Mouse (Mus musculus): ENCODE data around the gene Eef1akmt2. TPM values are rescaled to one million over a fixed set of nuclear protein-coding genes. Genes with fewer than 3 reads are reported as not detected.
A peak's percentile ranks its signal among the peaks of the same experiment; 100 is the strongest.

The Eef1akmt2 gene
- polyA plus RNA-seq, 1 experiment, result 38.1 TPM

DNA sequence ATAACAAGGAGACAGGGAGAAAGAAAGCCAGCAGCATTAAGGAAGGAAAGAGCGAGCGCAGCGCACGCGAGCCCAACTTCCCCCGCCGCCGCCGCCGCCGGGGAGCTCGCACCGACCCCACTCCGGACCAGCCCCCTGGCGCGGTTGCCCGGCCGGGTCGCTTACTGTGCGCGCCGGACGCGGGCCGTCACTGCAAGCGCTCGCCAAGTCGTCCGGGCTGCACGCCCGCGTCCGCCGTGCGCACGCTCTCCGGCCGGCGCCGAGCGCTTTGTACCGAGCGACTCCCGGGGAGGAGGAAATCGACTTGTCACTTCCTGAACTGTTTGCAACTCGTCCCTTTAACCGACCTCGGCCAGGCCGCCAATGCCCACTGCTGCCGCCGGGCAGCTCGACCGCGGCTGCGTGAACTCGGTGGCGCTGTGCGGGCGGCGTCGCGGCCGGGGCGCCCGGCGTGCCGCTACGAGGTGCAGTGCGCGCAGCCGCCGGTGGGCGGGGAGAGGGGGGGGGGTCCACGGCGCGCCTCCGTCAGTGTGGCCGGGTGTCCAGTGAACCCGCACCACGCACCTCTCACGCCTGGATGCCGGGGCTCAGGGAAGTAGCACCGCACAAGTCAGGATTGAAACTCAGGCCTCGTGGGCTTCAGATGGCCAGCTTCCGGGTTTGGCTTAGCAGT lies 38.9 kb downstream of the Eef1akmt2 start, which contains the start of gene Fam53b:
Gene Fam53b, minus strand, starts transcription at position 471 of the 673 bp plus-strand sequence.
- H3K4me3 ChIP-seq (ENCODE audit: insufficient read depth, low read length), result peak within 1 kb of the TSS; percentile 63

DNA sequence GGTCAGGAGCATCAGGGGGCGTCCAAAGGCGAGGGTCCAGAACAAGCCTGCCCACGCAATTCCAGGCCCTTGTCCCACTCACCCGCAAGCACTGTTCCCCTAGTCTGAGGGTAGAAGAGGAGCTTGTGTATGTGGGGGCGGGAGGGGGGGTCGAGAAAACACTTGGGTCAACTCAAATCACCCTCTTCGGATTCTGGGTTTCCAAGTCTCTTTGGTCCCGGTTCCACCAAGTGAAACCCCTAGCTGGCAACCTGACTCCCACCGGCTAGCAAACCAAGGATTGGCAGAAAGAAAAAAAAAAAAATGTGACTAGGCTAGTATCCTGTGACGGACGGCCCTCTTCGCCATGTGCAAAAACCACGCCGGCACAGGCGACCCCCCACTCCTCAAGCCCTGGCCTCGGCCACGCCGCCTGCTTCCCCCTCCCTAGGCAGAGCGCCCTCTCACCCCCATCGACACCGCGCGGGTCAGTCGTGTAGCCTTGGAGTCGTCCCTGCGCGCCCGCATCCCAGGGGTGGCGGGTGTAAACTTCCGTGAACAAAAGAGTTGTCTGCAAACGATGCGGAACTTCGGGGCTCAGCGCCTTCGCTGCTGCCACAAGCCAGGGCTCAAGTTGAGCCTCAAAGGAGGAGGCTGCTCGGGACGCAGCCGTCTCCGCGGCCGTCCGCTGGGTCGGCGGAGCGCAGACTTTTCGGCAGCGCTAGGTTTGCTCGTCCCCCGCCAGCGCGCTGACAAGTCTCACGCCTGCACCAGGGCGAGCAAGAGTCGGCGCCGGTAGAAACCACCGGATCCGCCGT lies 39.7 kb downstream of the Eef1akmt2 start:
- no peak for TF ChIP-seq POLR2A (IDR thresholded peaks at IDR 0.05; ENCODE audit: low read depth, low read length)
- no peak for TF ChIP-seq CTCF (IDR thresholded peaks at IDR 0.05; ENCODE audit: borderline replicate concordance, insufficient read depth, low read length)
- H3K27ac ChIP-seq (ENCODE audit: insufficient read depth, low read length), result peak overlapping the region; percentile 72
- peaks cover 3% of the 10 kb centered on the region; the same call in 1 of the 2 replicates for H3K4me1 ChIP-seq (ENCODE audit: control insufficient read depth, insufficient read depth, low read length)
- H3K4me3 ChIP-seq (ENCODE audit: insufficient read depth, low read length), result peak overlapping the region; percentile 63

More for the DNA sequence above, 38.9 kb downstream of the Eef1akmt2 start, which contains the start of gene Fam53b:
- Histone ChIP-seq H3K4me1 (ENCODE audit: control insufficient read depth, insufficient read depth, low read length) (peaks cover 3% of the 10 kb centered on the region; the same call in 1 of the 2 replicates), H3K27ac (ENCODE audit: insufficient read depth, low read length) (peak within 1 kb of the TSS; percentile 72)
- peak; percentile 62 for TF ChIP-seq POLR2A (IDR thresholded peaks at IDR 0.05; ENCODE audit: low read depth, low read length)
- TF ChIP-seq CTCF (IDR thresholded peaks at IDR 0.05; ENCODE audit: borderline replicate concordance, insufficient read depth, low read length), result no peak

DNA sequence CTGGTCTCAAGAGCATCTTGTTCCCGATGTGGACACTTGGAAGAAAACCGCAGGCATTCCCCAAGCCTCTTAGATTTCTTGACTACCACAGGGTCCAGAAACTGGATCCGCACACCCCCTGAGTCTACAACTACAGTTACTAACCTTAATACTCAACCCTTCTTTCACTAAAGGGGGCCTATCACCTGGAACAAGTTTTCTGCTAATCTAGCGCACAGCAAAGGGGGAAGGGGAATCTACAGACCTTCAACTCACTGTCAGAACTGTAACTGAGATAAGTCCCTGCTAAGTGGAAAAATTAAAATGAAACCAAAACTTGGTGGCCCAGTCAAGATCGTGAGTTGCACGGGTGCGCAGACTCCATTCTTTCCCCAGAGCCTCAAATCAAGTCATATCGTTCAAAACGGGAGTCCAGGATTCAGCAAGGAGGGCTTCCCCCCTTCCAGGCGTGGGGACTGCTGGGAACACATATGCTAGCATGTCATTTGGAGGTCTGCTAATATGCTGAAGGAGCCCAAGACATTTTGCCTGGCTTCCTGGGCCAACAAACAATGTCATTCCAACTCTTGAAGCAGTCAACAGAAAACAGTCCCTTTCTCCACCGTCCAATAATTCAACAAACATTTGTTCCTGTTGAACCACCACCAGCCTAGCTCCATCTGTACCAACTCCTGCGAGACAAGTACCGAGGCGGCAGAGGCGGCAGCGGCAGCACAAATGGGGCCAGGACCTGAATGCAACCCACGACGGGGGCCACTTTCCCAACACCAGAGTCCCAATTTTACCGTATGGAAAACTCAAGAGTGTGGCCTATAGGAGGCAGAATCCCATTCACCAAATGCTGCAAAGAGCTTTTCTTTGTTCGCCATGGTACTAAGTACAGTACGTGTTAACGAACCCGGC lies 40.5 kb downstream of the Eef1akmt2 start:
- Histone ChIP-seq H3K4me1 (ENCODE audit: control insufficient read depth, insufficient read depth, low read length) (peaks cover 3% of the 10 kb centered on the region; the same call in 1 of the 2 replicates), H3K27ac (ENCODE audit: insufficient read depth, low read length) (peak overlapping the region; percentile 58), H3K4me3 (ENCODE audit: insufficient read depth, low read length) (peak overlapping the region; percentile 63)
- TF ChIP-seq POLR2A (IDR thresholded peaks at IDR 0.05; ENCODE audit: low read depth, low read length), result no peak

DNA sequence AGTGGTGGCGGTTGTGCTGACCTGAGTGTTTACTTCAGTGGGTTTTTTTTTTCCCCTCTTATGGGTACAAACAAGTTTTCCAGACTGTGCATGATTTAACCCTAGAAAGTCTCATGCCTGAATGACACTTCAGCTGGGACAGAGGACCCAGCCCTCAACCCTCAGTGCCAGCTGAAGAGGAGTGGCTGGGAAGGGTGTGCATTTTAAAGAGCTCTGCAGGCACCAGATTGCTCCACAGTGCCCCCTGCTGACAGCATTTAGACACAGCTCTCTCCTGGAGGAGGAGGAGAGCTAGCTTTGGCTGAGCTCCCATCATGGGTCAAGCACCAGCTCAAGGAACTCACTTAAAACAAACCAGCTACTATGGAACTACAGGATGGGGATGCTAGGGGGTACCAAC lies 41.6 kb downstream of the Eef1akmt2 start:
- TF ChIP-seq CTCF (IDR thresholded peaks at IDR 0.05; ENCODE audit: borderline replicate concordance, insufficient read depth, low read length) (peak; percentile 68), POLR2A (IDR thresholded peaks at IDR 0.05; ENCODE audit: low read depth, low read length) (no peak)
- Histone ChIP-seq H3K4me1 (ENCODE audit: control insufficient read depth, insufficient read depth, low read length) (peaks cover 3% of the 10 kb centered on the region; the same call in 1 of the 2 replicates), H3K27ac (ENCODE audit: insufficient read depth, low read length) (no peak overlapping the region), H3K4me3 (ENCODE audit: insufficient read depth, low read length) (no peak overlapping the region)

DNA sequence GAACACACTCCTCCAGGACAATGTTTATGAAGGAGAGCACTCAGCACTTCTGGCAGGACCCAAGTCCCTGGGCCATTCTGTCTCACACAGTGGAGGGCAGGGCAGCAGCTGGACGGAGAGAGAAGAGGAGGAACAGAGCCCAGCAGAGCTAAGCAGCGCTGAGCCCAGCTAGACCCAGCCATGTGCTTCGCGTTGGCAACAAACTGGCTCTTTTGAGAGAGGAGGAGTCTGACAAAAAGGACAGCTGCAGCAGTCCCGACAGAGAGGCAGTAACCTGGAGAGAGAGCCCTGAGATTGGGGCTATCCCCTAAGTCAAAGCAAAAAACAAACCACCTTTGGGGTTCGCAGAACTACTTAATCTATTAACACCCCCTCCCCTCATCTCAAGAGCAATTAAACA lies 42.1 kb downstream of the Eef1akmt2 start:
- Histone ChIP-seq H3K4me3 (ENCODE audit: insufficient read depth, low read length) (no peak overlapping the region), H3K4me1 (ENCODE audit: control insufficient read depth, insufficient read depth, low read length) (peaks cover 3% of the 10 kb centered on the region; the same call in 1 of the 2 replicates), H3K27ac (ENCODE audit: insufficient read depth, low read length) (no peak overlapping the region)
- TF ChIP-seq CTCF (IDR thresholded peaks at IDR 0.05; ENCODE audit: borderline replicate concordance, insufficient read depth, low read length) (no peak), POLR2A (IDR thresholded peaks at IDR 0.05; ENCODE audit: low read depth, low read length) (no peak)

DNA sequence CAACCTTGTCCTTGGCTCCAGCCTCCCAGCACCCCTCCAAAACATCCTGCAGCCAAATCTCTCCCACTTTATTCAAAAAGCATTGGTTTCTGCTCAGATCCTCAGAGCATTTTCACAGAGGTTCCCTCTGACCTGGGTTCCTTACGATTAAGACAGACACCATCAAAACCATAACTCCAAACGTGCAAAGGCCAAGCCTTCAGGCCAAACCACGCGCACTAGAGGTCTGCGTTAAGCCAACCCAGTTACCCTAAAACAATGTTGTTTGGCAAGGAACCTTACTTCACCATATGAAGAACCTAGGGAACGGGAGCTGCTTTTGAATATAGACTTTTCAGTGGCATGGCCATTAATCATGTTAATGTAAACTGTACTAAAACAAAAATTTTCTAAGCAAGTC lies 42.8 kb downstream of the Eef1akmt2 start:
- TF ChIP-seq CTCF (IDR thresholded peaks at IDR 0.05; ENCODE audit: borderline replicate concordance, insufficient read depth, low read length), result no peak
- TF ChIP-seq POLR2A (IDR thresholded peaks at IDR 0.05; ENCODE audit: low read depth, low read length), result no peak
- Histone ChIP-seq H3K27ac (ENCODE audit: insufficient read depth, low read length) (no peak overlapping the region; the same call in 1 of the 2 replicates), H3K4me3 (ENCODE audit: insufficient read depth, low read length) (no peak overlapping the region), H3K4me1 (ENCODE audit: control insufficient read depth, insufficient read depth, low read length) (peaks cover 3% of the 10 kb centered on the region; the same call in 1 of the 2 replicates)

DNA sequence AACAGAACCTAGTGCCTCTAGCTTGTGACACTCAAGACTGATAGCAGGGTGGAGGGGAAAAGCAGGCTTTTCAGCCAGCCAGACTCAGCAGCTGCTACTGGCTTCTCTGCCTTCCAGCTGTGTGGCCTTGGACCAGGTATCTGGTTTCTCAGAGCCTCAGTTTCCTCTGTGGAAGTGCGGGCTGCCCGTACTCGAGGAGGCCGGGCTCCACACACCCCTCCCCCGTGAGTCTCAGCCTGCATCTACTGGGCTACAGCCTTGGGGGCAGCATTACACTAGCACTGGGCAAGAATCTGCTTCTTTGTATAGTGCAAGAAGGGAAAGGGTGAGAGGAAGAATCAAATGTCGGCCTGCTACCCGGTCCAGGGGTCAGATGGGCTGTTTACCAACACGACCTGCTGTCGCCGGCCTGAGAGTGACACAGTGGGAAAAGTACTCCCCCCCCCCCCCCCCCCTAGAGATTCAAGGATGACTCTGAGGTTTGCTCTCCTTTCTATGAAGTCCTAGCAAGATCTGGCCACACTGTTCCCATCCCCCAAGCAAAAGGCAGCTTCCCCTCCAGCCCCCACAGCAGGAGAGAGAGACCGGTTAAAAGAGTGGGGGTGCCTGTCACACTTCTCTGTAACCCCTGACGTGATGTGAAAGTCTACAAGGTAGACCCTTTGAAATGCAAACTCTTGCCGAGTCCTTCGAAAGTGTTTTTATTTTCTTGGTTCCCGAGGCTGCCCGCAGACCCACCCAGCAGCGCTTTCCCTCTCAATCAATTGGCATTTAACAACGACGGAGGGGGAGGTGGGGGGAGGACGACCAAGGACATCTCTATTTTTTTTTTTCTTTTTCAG lies 43.4 kb downstream of the Eef1akmt2 start:
- Histone ChIP-seq H3K27ac (ENCODE audit: insufficient read depth, low read length) (no peak overlapping the region; the same call in 1 of the 2 replicates), H3K4me3 (ENCODE audit: insufficient read depth, low read length) (no peak overlapping the region), H3K4me1 (ENCODE audit: control insufficient read depth, insufficient read depth, low read length) (peaks cover 3% of the 10 kb centered on the region; the same call in 1 of the 2 replicates)
- TF ChIP-seq POLR2A (IDR thresholded peaks at IDR 0.05; ENCODE audit: low read depth, low read length) (no peak), CTCF (IDR thresholded peaks at IDR 0.05; ENCODE audit: borderline replicate concordance, insufficient read depth, low read length) (no peak)

DNA sequence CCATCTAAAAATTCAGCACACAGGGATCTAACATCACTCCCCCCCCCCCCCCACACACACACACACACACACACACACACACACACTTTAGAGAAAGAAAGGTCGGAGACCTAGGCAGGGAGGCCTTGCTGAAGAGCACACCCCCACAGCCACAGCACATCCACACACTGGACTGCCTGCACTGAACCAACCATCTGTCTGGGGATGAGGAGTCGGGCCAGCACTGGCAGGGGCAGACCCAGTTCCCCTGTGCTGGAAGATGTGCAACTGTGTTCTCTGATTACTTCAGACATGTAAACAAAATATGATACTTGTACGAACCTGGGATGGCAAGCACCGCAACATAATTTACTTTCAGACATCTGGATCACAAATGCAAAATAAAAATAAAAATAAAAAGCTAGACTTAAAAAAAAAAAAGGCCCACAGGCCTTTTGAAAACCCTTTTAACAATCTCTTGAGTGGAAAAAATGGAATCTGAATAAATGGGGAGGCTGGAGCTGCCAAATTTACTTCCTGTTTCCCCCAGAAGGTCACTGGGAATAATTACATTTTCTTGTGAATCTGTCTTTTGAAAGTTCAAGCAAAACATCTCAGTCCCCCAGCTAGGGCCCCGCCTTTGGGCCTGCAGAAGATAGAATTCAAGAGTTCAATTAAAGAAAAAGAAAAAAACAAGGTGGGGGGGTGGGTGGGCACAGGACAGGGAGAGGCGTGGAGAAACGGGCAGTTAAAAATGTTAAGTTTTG lies 44.2 kb downstream of the Eef1akmt2 start:
- Histone ChIP-seq H3K27ac (ENCODE audit: insufficient read depth, low read length) (no peak overlapping the region), H3K4me3 (ENCODE audit: insufficient read depth, low read length) (no peak overlapping the region), H3K4me1 (ENCODE audit: control insufficient read depth, insufficient read depth, low read length) (peaks cover 3% of the 10 kb centered on the region; the same call in 1 of the 2 replicates)
- TF ChIP-seq CTCF (IDR thresholded peaks at IDR 0.05; ENCODE audit: borderline replicate concordance, insufficient read depth, low read length) (no peak), POLR2A (IDR thresholded peaks at IDR 0.05; ENCODE audit: low read depth, low read length) (no peak)
